In the genomic region with DNA sequence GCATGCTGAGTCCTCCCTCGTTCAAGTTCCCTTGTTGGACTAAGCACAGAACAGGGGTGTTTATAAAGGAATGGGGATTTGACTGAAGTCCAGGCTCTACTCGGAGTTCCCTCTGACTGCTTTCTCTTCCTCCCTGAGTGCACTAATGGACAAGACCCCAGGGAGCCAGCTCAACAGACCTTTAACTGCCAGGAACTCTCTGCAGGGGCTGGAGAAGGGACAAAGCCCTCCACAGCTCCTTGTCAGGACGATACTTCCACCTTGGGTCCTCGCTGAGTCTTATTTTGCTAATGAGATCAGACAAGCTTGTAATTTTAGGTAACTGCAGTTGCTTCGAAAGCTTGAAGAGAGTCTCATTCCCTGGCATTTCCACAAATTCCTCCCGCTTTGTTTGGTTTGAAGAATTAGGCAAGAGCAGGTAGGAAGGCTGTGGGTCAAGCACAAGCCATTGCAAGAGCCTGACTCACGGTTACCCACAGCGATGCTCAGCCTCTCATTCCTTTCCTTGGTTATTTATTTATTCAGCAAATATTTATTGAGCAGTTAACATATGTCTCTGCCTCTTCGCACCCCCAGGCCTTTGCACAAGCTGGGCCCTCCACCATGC, we compare ENCODE assay signal across 19 mouse cellular contexts.
DNase-seq lines count a peak whose midpoint lies in the region; ATAC-seq and TF ChIP-seq lines count a peak whose summit lies in the region.
"Had no signal": no experiment of that assay in that cellular context is flagged by ENCODE, and none has a peak within 500 bp of the region (broad histone marks: within the 10 kb centered on the region; RNA-seq: fewer than 3 reads in every experiment).

No protein-coding gene starts in this region.

- peaks cover 7% of the 10 kb centered on the region for H3K27me3 ChIP-seq in kidney, embryonic 15.5 days
- H3K27me3 ChIP-seq in kidney, adult 2 months (replicated peaks; ENCODE audit: control insufficient read depth, insufficient read depth, low read length), result no peaks in the 10 kb centered on the region
- no peaks in the 10 kb centered on the region for H3K27me3 ChIP-seq in lung, postnatal 0 days (replicated peaks; ENCODE audit: insufficient read depth, low read length)
- H3K27me3 ChIP-seq: CH12.LX; embryonic facial prominence, embryonic 15.5 days; neural tube, embryonic 15.5 days had no signal

- 45% methylated on average over 9 of the region's 9 CpGs for WGBS in kidney, embryonic 15.5 days
- WGBS in kidney, adult 2 months, result 65% methylated on average over 9 of the region's 9 CpGs
- 32% methylated on average over 9 of the region's 9 CpGs for WGBS in lung, postnatal 0 days

- no peaks in the 10 kb centered on the region for H3K9me3 ChIP-seq in kidney, embryonic 15.5 days (replicated peaks)
- no peaks in the 10 kb centered on the region for H3K9me3 ChIP-seq in lung, postnatal 0 days (ENCODE audit: low read length)
- H3K9me3 ChIP-seq: embryonic facial prominence, embryonic 15.5 days; limb, embryonic 15.5 days; neural tube, embryonic 15.5 days had no signal

- H3K9ac ChIP-seq in kidney, embryonic 15.5 days, result no peak overlapping the region
- H3K9ac ChIP-seq in lung, postnatal 0 days (replicated peaks; ENCODE audit: low read depth), result no peak overlapping the region
- H3K9ac ChIP-seq: embryonic facial prominence, embryonic 15.5 days; limb, embryonic 15.5 days; neural tube, embryonic 15.5 days had no signal

- DNase-seq in kidney, adult 2 months, result no peak
- peak; percentile 84 for DNase-seq in 3134 (ENCODE audit: extremely low read depth, insufficient read length, low spot score)
- peak; percentile 90 for DNase-seq in Muller cell, postnatal 12 days (ENCODE audit: inconsistent ontology term)
- DNase-seq in lung, postnatal 0 days (ENCODE audit: low spot score), result peak; percentile 74
- DNase-seq in layer of hippocampus, adult 2 months (ENCODE audit: low spot score in 2 of 2), result no peak
- DNase-seq in T-cell, adult 2 months (ENCODE audit: low spot score), result no peak
- no peak for DNase-seq in spleen, adult 12 weeks (ENCODE audit: low spot score)
- DNase-seq: adrenal gland, adult 2 months; gastrocnemius, postnatal 36 days; heart, postnatal 4 days; kidney, adult 11 months; right cerebral cortex, adult 18-20 months; thymus, adult 2 months had no signal

- H3K4me2 ChIP-seq in kidney, embryonic 15.5 days, result peak overlapping the region; percentile 2; the same call in 1 of the 2 replicates
- H3K4me2 ChIP-seq in lung, postnatal 0 days (replicated peaks; ENCODE audit: low read depth, low read length), result no peak overlapping the region
- H3K4me2 ChIP-seq: embryonic facial prominence, embryonic 15.5 days; heart, embryonic 11.5 days; limb, embryonic 15.5 days; neural tube, embryonic 15.5 days had no signal

- no peaks in the 10 kb centered on the region for H3K36me3 ChIP-seq in kidney, embryonic 15.5 days
- no peaks in the 10 kb centered on the region for H3K36me3 ChIP-seq in kidney, adult 2 months (ENCODE audit: control insufficient read depth, insufficient read depth, low read length)
- H3K36me3 ChIP-seq in lung, postnatal 0 days (ENCODE audit: insufficient read depth, low read length), result no peaks in the 10 kb centered on the region
- H3K36me3 ChIP-seq: embryonic facial prominence, embryonic 15.5 days; limb, embryonic 15.5 days; neural tube, embryonic 15.5 days had no signal

- H3K4me3 ChIP-seq in kidney, embryonic 15.5 days (replicated peaks), result no peak overlapping the region
- H3K4me3 ChIP-seq in kidney, adult 2 months (ENCODE audit: insufficient read depth, low read depth, low read length), result no peak overlapping the region
- no peak overlapping the region for H3K4me3 ChIP-seq in lung, postnatal 0 days (ENCODE audit: low read depth, low read length)
- no peak overlapping the region for H3K4me3 ChIP-seq in layer of hippocampus, adult 2 months
- H3K4me3 ChIP-seq: embryonic facial prominence, embryonic 15.5 days; limb, embryonic 15.5 days; neural tube, embryonic 15.5 days had no signal

- TF ChIP-seq CTCF in kidney, adult 2 months (conservative IDR thresholded peaks at IDR 0.05; ENCODE audit: insufficient read depth, insufficient read length, low read depth, low read length), result no peak
- no peak for TF ChIP-seq CTCF in lung, postnatal 0 days (IDR thresholded peaks at IDR 0.05)
- no peak for TF ChIP-seq CTCF in layer of hippocampus, adult 2 months (conservative IDR thresholded peaks at IDR 0.05)

- ATAC-seq in kidney, embryonic 15.5 days (replicated peaks; ENCODE audit: low FRiP score), result no peak
- ATAC-seq in lung, postnatal 0 days, result peak; percentile 59

- TF ChIP-seq EP300 in lung, postnatal 0 days (IDR thresholded peaks at IDR 0.05), result no peak

- TF ChIP-seq POLR2A in kidney, adult 2 months (IDR thresholded peaks at IDR 0.05; ENCODE audit: low read depth, low read length), result no peak

- no peak overlapping the region for H3K27ac ChIP-seq in kidney, embryonic 15.5 days
- no peak overlapping the region for H3K27ac ChIP-seq in kidney, adult 2 months (ENCODE audit: insufficient read depth, low read depth, low read length)
- peak overlapping the region; percentile 27; the same call in 1 of the 2 replicates for H3K27ac ChIP-seq in lung, postnatal 0 days (ENCODE audit: low read length)
- no peak overlapping the region for H3K27ac ChIP-seq in layer of hippocampus, adult 2 months
- H3K27ac ChIP-seq: embryonic facial prominence, embryonic 15.5 days; limb, embryonic 15.5 days; neural tube, embryonic 15.5 days had no signal

- peaks cover 21% of the 10 kb centered on the region for H3K4me1 ChIP-seq in kidney, embryonic 15.5 days
- 0 out of 2 replicates have a peak, but pooled peaks cover 4% of the 10 kb centered on the region for H3K4me1 ChIP-seq in kidney, adult 2 months (ENCODE audit: control insufficient read depth, insufficient read depth, low read length)
- H3K4me1 ChIP-seq in lung, postnatal 0 days (ENCODE audit: insufficient read depth, low read depth, low read length), result 0 out of 2 replicates have a peak, but pooled peaks cover 6% of the 10 kb centered on the region

Comparison
In these comparisons a context has a peak if more than half of its experiments do, and no peak if none do; other contexts are left out.
1. DNase-seq: peak in 3134 (single experiment), Muller cell, postnatal 12 days (single experiment) and lung, postnatal 0 days (single experiment); none in kidney, adult 2 months (single experiment), layer of hippocampus, adult 2 months (0 of 2), T-cell, adult 2 months (single experiment) and spleen, adult 12 weeks (single experiment).